Mouse (Mus musculus): ENCODE results near the gene Dner. TPM values are rescaled to one million over a fixed set of nuclear protein-coding genes. Genes with fewer than 3 reads are reported as not detected.

The Dner gene
- polyA plus RNA-seq, 1 experiment from 2014 or later, result 156 TPM

DNA sequence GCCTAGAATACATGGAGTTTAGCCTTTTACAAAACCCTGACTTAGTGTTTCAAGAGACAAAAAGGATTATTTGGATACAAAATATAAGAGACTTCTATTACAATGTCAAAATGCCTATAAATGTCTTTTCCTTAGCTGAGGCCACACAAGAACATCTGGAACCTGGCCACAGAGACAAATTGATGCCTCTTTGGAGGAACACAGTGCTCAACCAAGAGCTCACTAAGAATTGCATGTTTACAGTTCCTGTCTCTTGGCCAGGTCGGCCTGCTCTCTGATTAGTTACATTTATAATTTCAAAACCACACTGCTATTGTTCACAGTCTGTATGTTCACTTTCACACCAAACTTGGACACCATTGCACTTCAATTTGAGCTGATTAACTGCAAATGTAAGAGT lies 187.5 kb downstream of the Dner start:
- Histone ChIP-seq H3K4me3 (replicated peaks) (no peak overlapping the region), H3K36me3 (no peaks in the 10 kb centered on the region), H3K9me3 (no peaks in the 10 kb centered on the region), H3K4me2 (replicated peaks) (no peak overlapping the region), H3K4me1 (replicated peaks) (no peaks in the 10 kb centered on the region), H3K27ac (no peak overlapping the region), H3K27me3 (no peaks in the 10 kb centered on the region), H3K9ac (replicated peaks) (no peak overlapping the region)
- no peak for ATAC-seq
- 90% methylated on average over 1 of the region's 1 CpGs for WGBS

DNA sequence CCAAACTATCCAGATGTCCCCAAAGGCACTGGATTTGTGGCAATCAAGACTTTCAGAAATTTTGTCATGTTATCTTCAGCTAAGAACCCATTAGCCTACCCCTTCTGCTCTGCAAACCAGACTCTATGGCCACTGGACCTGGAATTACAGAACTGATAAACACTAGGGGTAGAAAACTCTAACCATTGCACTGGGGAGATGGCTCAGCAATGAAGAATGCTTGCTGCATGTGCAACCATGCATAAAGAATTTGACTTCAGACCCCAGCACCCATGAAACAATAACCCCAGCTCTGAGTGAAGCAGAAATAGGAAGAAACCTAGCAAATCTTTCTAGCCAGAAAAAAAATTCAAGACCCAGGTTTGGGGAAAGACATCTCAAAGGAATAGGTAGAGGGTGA lies 188.5 kb downstream of the Dner start:
- Histone ChIP-seq H3K9ac (replicated peaks) (no peak overlapping the region), H3K27me3 (no peaks in the 10 kb centered on the region), H3K4me1 (replicated peaks) (no peaks in the 10 kb centered on the region), H3K9me3 (no peaks in the 10 kb centered on the region), H3K27ac (no peak overlapping the region), H3K4me2 (replicated peaks) (no peak overlapping the region), H3K36me3 (no peaks in the 10 kb centered on the region), H3K4me3 (replicated peaks) (no peak overlapping the region)
- ATAC-seq, result no peak

GRCm38 (mm10) chr1:84506984-84507546 lies 189.0 kb downstream of the Dner start:
- no peak for ATAC-seq
- Histone ChIP-seq H3K27ac (no peak overlapping the region), H3K4me3 (replicated peaks) (no peak overlapping the region), H3K27me3 (no peaks in the 10 kb centered on the region), H3K9me3 (no peaks in the 10 kb centered on the region), H3K4me1 (replicated peaks) (no peaks in the 10 kb centered on the region), H3K9ac (replicated peaks) (no peak overlapping the region), H3K4me2 (replicated peaks) (no peak overlapping the region), H3K36me3 (no peaks in the 10 kb centered on the region)
- whole genome bisulfite sequencing, result 72% methylated on average over 6 of the region's 6 CpGs

DNA sequence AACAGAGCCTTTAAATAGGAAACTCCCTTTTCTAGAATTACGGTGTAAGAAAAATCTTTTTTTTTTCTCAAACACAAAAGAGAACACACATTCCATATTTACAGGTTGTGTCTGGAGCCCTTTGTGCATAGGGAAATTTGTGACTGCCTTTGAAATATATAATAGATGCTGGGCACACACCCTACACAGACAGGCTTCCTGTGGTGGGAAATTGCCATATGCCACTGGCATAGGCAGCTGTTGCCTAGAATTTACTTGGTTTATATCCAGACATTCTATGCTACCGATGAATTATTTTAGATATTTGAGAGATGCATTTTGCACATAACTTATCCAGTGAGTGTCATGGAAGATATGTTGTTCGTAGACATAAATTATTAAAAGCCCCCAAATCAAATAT lies 195.3 kb downstream of the Dner start:
- ATAC-seq, result no peak
- H3K4me1 ChIP-seq (replicated peaks), result no peaks in the 10 kb centered on the region
- no peaks in the 10 kb centered on the region for H3K36me3 ChIP-seq
- no peak overlapping the region for H3K27ac ChIP-seq
- WGBS, result 93% methylated on average over 3 of the region's 3 CpGs
- H3K4me3 ChIP-seq (replicated peaks), result no peak overlapping the region
- no peaks in the 10 kb centered on the region for H3K9me3 ChIP-seq
- no peak overlapping the region for H3K9ac ChIP-seq (replicated peaks)
- no peak overlapping the region for H3K4me2 ChIP-seq (replicated peaks)
- H3K27me3 ChIP-seq, result no peaks in the 10 kb centered on the region

- ATAC-seq, result no peak
Observed at GRCm38 (mm10) chr1:84491732-84492131, 204.3 kb downstream of the Dner start.

GRCm38 (mm10) chr1:84488546-84488945 lies 207.5 kb downstream of the Dner start:
- Histone ChIP-seq H3K27ac (no peak overlapping the region), H3K4me3 (replicated peaks) (no peak overlapping the region), H3K9ac (replicated peaks) (no peak overlapping the region), H3K36me3 (peaks cover under 1% of the 10 kb centered on the region), H3K4me2 (replicated peaks) (no peak overlapping the region), H3K9me3 (no peaks in the 10 kb centered on the region), H3K4me1 (replicated peaks) (0 out of 2 replicates have a peak, but pooled peaks cover 2% of the 10 kb centered on the region), H3K27me3 (no peaks in the 10 kb centered on the region)
- no peak for ATAC-seq
- 100% methylated on average over 1 of the region's 1 CpGs for WGBS

More at GRCm38 (mm10) chr1:84491732-84492131, 204.3 kb downstream of the Dner start:
- Histone ChIP-seq H3K27me3 (no peaks in the 10 kb centered on the region), H3K4me1 (replicated peaks) (no peaks in the 10 kb centered on the region), H3K36me3 (peaks cover 12% of the 10 kb centered on the region), H3K4me2 (replicated peaks) (no peak overlapping the region), H3K9ac (replicated peaks) (no peak overlapping the region), H3K27ac (no peak overlapping the region), H3K9me3 (no peaks in the 10 kb centered on the region), H3K4me3 (replicated peaks) (no peak overlapping the region)
- WGBS, result 91% methylated on average over 6 of the region's 6 CpGs

- Histone ChIP-seq H3K9me3 (no peaks in the 10 kb centered on the region), H3K4me1 (replicated peaks) (0 out of 2 replicates have a peak, but pooled peaks cover 2% of the 10 kb centered on the region), H3K4me3 (replicated peaks) (no peak overlapping the region), H3K4me2 (replicated peaks) (no peak overlapping the region), H3K27ac (no peak overlapping the region), H3K9ac (replicated peaks) (no peak overlapping the region), H3K27me3 (no peaks in the 10 kb centered on the region), H3K36me3 (no peaks in the 10 kb centered on the region)
- no peak for ATAC-seq
Observed at GRCm38 (mm10) chr1:84485066-84485465, 211.0 kb downstream of the Dner start.

- no peak overlapping the region for H3K9ac ChIP-seq (replicated peaks)
- H3K4me3 ChIP-seq (replicated peaks), result no peak overlapping the region
- no peak overlapping the region for H3K4me2 ChIP-seq (replicated peaks)
- no peaks in the 10 kb centered on the region for H3K36me3 ChIP-seq
- H3K4me1 ChIP-seq (replicated peaks), result 0 out of 2 replicates have a peak, but pooled peaks cover 2% of the 10 kb centered on the region
- no peaks in the 10 kb centered on the region for H3K9me3 ChIP-seq
- H3K27ac ChIP-seq, result no peak overlapping the region
- no peaks in the 10 kb centered on the region for H3K27me3 ChIP-seq
- WGBS, result 87% methylated on average over 3 of the region's 3 CpGs
- no peak for ATAC-seq
Observed at GRCm38 (mm10) chr1:84484577-84484976, 211.4 kb downstream of the Dner start.

DNA sequence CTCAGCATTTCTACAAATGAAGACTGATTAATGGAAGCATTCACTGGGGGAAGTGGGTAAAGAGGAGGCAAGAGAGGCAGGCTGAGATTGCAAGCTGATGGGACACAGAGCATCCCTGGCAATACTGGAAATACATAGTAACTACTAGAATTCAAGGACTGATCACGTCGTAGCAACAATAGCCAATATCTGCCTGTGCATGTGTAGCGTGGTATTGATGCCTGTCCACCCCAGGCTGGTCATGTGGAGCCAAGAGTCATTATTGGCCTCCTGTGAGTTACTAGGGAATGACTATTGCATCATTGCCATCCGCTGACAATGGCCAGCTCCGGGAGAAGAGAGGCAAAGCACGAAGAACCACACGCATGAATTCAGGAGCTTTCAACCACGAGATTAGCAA lies 216.0 kb downstream of the Dner start:
- no peak overlapping the region for H3K27ac ChIP-seq
- H3K4me2 ChIP-seq (replicated peaks), result no peak overlapping the region
- no peaks in the 10 kb centered on the region for H3K9me3 ChIP-seq
- no peaks in the 10 kb centered on the region for H3K27me3 ChIP-seq
- ATAC-seq, result no peak
- 76% methylated on average over 8 of the region's 8 CpGs for WGBS
- H3K9ac ChIP-seq (replicated peaks), result no peak overlapping the region
- no peaks in the 10 kb centered on the region for H3K4me1 ChIP-seq (replicated peaks)
- H3K4me3 ChIP-seq (replicated peaks), result no peak overlapping the region
- no peaks in the 10 kb centered on the region for H3K36me3 ChIP-seq

GRCm38 (mm10) chr1:84474274-84474673 lies 221.7 kb downstream of the Dner start:
- Histone ChIP-seq H3K27ac (no peak overlapping the region), H3K4me3 (replicated peaks) (no peak overlapping the region), H3K27me3 (no peaks in the 10 kb centered on the region), H3K4me2 (replicated peaks) (no peak overlapping the region), H3K9ac (replicated peaks) (no peak overlapping the region), H3K4me1 (replicated peaks) (no peaks in the 10 kb centered on the region), H3K9me3 (0 out of 2 replicates have a peak, but pooled peaks cover 4% of the 10 kb centered on the region), H3K36me3 (no peaks in the 10 kb centered on the region)
- 85% methylated on average over 3 of the region's 3 CpGs for WGBS
- no peak for ATAC-seq

GRCm38 (mm10) chr1:84472260-84472659 lies 223.8 kb downstream of the Dner start:
- H3K36me3 ChIP-seq, result no peaks in the 10 kb centered on the region
- ATAC-seq, result no peak
- H3K27ac ChIP-seq, result no peak overlapping the region
- H3K9ac ChIP-seq (replicated peaks), result no peak overlapping the region
- no peaks in the 10 kb centered on the region for H3K27me3 ChIP-seq
- no peak overlapping the region for H3K4me3 ChIP-seq (replicated peaks)
- no peaks in the 10 kb centered on the region for H3K4me1 ChIP-seq (replicated peaks)
- H3K9me3 ChIP-seq, result 0 out of 2 replicates have a peak, but pooled peaks cover 4% of the 10 kb centered on the region
- H3K4me2 ChIP-seq (replicated peaks), result no peak overlapping the region
- WGBS, result 80% methylated on average over 2 of the region's 2 CpGs

DNA sequence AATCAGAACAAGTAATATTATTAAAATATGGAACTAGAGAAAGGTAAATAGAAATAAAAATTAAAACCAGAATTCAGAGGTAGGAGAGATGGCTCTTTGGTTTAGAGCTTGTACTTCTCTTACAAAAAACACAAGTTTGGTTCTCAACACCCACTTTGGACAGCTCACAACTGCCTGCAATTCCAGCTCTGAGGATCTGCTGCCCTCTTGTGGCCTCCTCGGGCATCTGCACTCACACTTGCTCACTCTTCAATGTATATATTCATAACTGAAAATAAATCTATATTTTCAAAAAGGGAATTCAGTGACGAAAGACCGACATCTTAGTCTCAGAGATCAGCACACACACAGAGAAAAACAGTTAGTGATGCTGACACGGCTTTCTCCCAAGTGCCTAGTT lies 225.7 kb downstream of the Dner start:
- whole genome bisulfite sequencing, result 71% methylated on average over 4 of the region's 4 CpGs
- Histone ChIP-seq H3K27ac (no peak overlapping the region), H3K9me3 (0 out of 2 replicates have a peak, but pooled peaks cover 4% of the 10 kb centered on the region), H3K4me2 (replicated peaks) (no peak overlapping the region), H3K36me3 (no peaks in the 10 kb centered on the region), H3K27me3 (no peaks in the 10 kb centered on the region), H3K4me1 (replicated peaks) (no peaks in the 10 kb centered on the region), H3K4me3 (replicated peaks) (no peak overlapping the region), H3K9ac (replicated peaks) (no peak overlapping the region)
- ATAC-seq, result no peak

DNA sequence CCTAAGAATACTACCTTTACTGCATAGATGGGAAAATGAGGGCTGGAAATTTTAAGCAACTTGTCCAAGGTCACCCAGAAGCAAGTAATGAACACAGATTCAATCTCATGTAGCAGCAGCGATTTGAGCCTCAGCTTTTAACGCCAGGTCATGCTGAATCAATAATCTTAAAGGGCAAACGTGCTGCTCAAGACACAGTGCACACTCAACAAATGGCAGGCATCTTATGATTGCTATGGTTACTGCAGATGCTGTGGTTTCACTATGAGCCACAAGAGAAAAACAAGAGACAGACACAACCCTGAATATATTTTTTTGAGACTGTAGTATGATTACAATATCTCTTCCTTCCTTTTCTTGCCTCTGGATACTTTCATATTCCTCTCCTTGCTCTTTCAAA lies 228.4 kb downstream of the Dner start:
- H3K4me1 ChIP-seq (replicated peaks), result no peaks in the 10 kb centered on the region
- no peak overlapping the region for H3K4me3 ChIP-seq (replicated peaks)
- H3K27ac ChIP-seq, result no peak overlapping the region
- no peak overlapping the region for H3K4me2 ChIP-seq (replicated peaks)
- H3K36me3 ChIP-seq, result no peaks in the 10 kb centered on the region
- 0 out of 2 replicates have a peak, but pooled peaks have one; percentile 50 for ATAC-seq
- H3K27me3 ChIP-seq, result no peaks in the 10 kb centered on the region
- 67% methylated on average over 3 of the region's 3 CpGs for WGBS
- H3K9me3 ChIP-seq, result 0 out of 2 replicates have a peak, but pooled peaks cover 4% of the 10 kb centered on the region
- no peak overlapping the region for H3K9ac ChIP-seq (replicated peaks)

Measured in midbrain, embryonic 13.5 days (tissue).